Mouse (Mus musculus) urinary bladder, postnatal 4 days (tissue): ENCODE results near the gene Ube2e1.
"Not testable (repeated sequence)": the region's sequence is repeated elsewhere in the genome, so short reads cannot be mapped to it uniquely, and the experiment has no call there.

Experiments used
- DNase-seq, 2 experiments: peaks; one replicate each; pipeline ENCODE4 v3.0.0; 2021 to 2022; ENCODE audit warnings: low spot score in 2 of 2

The Ube2e1 gene

GRCm38 (mm10) chr14:18326968-18327672, 4.5 kb downstream of the Ube2e1 start:
- DNase-seq, result peak; percentile 22 to 61

- DNase-seq, result no peak
Measured at GRCm38 (mm10) chr14:18317457-18318411, 13.9 kb downstream of the Ube2e1 start.

- DNase-seq, result no peak
Measured at GRCm38 (mm10) chr14:18304165-18304564, 27.5 kb downstream of the Ube2e1 start.

- DNase-seq, result no peak
Measured at GRCm38 (mm10) chr14:18303262-18303661, 28.4 kb downstream of the Ube2e1 start.

GRCm38 (mm10) chr14:18302750-18303149, 28.9 kb downstream of the Ube2e1 start:
- DNase-seq, result no peak

- DNase-seq, result no peak
Measured at GRCm38 (mm10) chr14:18301591-18301990, 30.1 kb downstream of the Ube2e1 start.

- no peak for DNase-seq
Measured at GRCm38 (mm10) chr14:18300676-18301075, 31.0 kb downstream of the Ube2e1 start.

- no peak for DNase-seq
Measured at GRCm38 (mm10) chr14:18298874-18299273, 32.8 kb downstream of the Ube2e1 start.

GRCm38 (mm10) chr14:18297441-18297840, 34.2 kb downstream of the Ube2e1 start:
- no peak for DNase-seq

- DNase-seq, result no peak
Measured at GRCm38 (mm10) chr14:18292578-18292977, 39.1 kb downstream of the Ube2e1 start.

- DNase-seq, result no peak
Measured at GRCm38 (mm10) chr14:18292111-18292510, 39.5 kb downstream of the Ube2e1 start.

GRCm38 (mm10) chr14:18287391-18287790, 44.3 kb downstream of the Ube2e1 start:
- no peak for DNase-seq

- DNase-seq, result no peak
Measured at GRCm38 (mm10) chr14:18286441-18286840, 45.2 kb downstream of the Ube2e1 start.

- DNase-seq, result no peak
Measured at GRCm38 (mm10) chr14:18285476-18285875, 46.2 kb downstream of the Ube2e1 start.

GRCm38 (mm10) chr14:18284581-18284980, 47.1 kb downstream of the Ube2e1 start:
- no peak for DNase-seq

GRCm38 (mm10) chr14:18280375-18280774, 51.3 kb downstream of the Ube2e1 start:
- no peak for DNase-seq

- DNase-seq, result no peak
Measured at GRCm38 (mm10) chr14:18274526-18274925, 57.1 kb downstream of the Ube2e1 start.

GRCm38 (mm10) chr14:18271666-18272065, 60.0 kb downstream of the Ube2e1 start:
- no peak for DNase-seq

- DNase-seq, result peak; percentile 97 to 99
Measured at GRCm38 (mm10) chr14:18270529-18271441, 60.9 kb downstream of the Ube2e1 start, which contains the start of the genes Nkiras1 and Rpl15. Nkiras1 (plus strand) TSS chr14:18271136. Rpl15 (minus strand) TSS chr14:18271391.

- DNase-seq, result not testable (repeated sequence)
Measured at GRCm38 (mm10) chr14:18269947-18270528, 61.6 kb downstream of the Ube2e1 start.

- no peak for DNase-seq
Measured at GRCm38 (mm10) chr14:18263427-18263826, 68.2 kb downstream of the Ube2e1 start.
